Mouse (Mus musculus) olfactory bulb, adult 2 months (tissue): Measurements from ENCODE around the gene Wfdc1. TPM values are rescaled to one million over a fixed set of nuclear protein-coding genes. Genes with fewer than 3 reads are reported as not detected.

Source experiments
- H3K27ac ChIP-seq: fragments of 200-500 bp; 2 replicates; pipeline ENCODE4 v1.5.1; 2012; ENCODE audit warnings: low read depth, low read length; ENCODE audit not compliant: insufficient read depth
- H3K4me1 ChIP-seq: fragments of 200-500 bp; 2 replicates; pipeline ENCODE4 v1.6.1; 2012; ENCODE audit warnings: low read length; ENCODE audit not compliant: control insufficient read depth, insufficient read depth
- H3K4me3 ChIP-seq: fragments of 200-500 bp; 2 replicates; pipeline ENCODE4 v1.5.1; 2012; ENCODE audit warnings: mild to moderate bottlenecking, low read depth, low read length, moderate library complexity; ENCODE audit not compliant: insufficient read depth
- CTCF ChIP-seq: fragments of 200-500 bp; IDR thresholded peaks from 2 replicates; pipeline ENCODE4 v1.5.1; 2012; ENCODE audit warnings: low read depth, mild to moderate bottlenecking, low read length, moderate library complexity; ENCODE audit not compliant: insufficient read depth
- POLR2A ChIP-seq: fragments of 200-500 bp; IDR thresholded peaks from 2 replicates; pipeline ENCODE4 v1.6.1; 2012; ENCODE audit warnings: mild to moderate bottlenecking, low read depth, low read length, moderate library complexity; ENCODE audit not compliant: insufficient read depth
- WGBS: fragments of 180-500 bp; shearing (Covaris S2); methylation state at CpG from one replicate; pipeline ENCODE4 v1.1.7; 2018; 5-methylcytosine and 5-hydroxymethylcytosine counted together
- polyA plus RNA-seq: library from polyadenylated mRNA; stranded (reverse); fragments of >200 nt; gene quantifications from 2 replicates; pipeline ENCODE4 v1.2.4, GENCODE M21; 2012; ENCODE audit warnings: low replicate concordance; ENCODE audit not compliant: missing spikeins, insufficient read depth, insufficient read length

The Wfdc1 gene
- polyA plus RNA-seq, 1 experiment = not detected

DNA sequence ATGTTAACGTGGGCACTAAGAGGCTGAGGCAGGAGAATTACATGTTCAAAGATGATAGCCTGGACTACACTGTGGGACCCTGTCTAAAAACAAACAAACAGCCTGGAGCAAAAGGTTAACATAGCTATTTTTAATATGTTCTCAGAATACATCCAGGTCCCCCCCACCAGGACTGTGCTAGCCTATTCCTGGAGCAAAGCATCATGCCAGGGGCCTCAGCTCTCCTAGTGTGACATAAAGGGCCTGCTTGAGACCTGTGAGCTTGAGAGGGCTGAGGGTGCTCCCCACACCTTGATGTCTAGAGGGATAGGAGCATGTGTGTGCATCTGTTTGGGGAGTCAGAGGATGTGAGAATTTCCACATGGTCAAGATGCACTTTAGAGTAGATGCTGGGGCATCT, 42.4 kb upstream of the Wfdc1 start:
- WGBS = 81% methylated on average over 1 of the region's 1 CpGs
- no peaks in the 10 kb centered on the region for H3K4me1 ChIP-seq
- H3K4me3 ChIP-seq = no peak overlapping the region
- no peak for TF ChIP-seq POLR2A
- TF ChIP-seq CTCF = no peak
- H3K27ac ChIP-seq = no peak overlapping the region

DNA sequence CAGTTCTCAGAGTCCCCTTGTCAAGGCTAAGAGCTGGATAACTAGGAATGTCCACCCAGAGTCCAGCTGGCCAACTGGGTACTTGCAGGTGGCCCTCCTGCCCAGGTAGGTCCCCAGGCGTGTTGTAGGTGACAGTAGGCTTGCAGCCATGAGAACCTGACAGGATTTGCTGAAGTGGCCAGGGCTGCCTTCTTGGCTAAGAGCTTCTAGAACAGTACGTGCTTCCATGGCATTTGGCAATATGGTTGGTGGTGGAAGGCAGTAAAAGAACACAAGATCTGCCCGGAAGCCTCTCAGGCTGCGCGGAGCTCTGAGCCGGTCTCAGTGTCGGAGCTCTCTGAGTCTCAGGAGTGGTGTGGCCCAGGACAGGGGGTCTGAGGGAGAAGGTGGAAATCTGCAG, 41.2 kb upstream of the Wfdc1 start:
- Histone ChIP-seq H3K4me1 (no peaks in the 10 kb centered on the region), H3K27ac (no peak overlapping the region), H3K4me3 (no peak overlapping the region)
- TF ChIP-seq POLR2A (no peak), CTCF (no peak)
- WGBS = 88% methylated on average over 7 of the region's 7 CpGs

DNA sequence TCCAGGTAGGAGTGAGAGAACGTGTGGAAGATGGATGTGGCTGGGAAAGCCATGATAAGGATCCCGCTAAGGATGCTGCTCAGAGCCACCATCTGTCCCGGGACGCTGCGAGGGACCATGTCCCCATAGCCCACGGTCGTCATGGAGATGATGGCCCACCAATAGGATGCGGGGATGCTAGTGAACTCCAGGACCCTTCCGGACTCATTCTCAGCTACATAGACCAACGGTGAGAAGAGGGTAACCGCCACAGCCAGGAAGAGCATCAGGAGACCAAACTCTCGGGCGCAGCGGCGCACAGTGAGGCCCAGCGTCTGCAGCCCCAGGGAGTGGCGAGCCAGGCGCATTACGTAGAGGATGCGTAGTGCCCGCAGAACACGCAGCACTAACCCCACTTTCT, 40.4 kb upstream of the Wfdc1 start:
- TF ChIP-seq CTCF (no peak), POLR2A (no peak)
- no peak overlapping the region for H3K27ac ChIP-seq
- WGBS = 89% methylated on average over 22 of the region's 22 CpGs
- no peak overlapping the region for H3K4me3 ChIP-seq
- no peaks in the 10 kb centered on the region for H3K4me1 ChIP-seq

DNA sequence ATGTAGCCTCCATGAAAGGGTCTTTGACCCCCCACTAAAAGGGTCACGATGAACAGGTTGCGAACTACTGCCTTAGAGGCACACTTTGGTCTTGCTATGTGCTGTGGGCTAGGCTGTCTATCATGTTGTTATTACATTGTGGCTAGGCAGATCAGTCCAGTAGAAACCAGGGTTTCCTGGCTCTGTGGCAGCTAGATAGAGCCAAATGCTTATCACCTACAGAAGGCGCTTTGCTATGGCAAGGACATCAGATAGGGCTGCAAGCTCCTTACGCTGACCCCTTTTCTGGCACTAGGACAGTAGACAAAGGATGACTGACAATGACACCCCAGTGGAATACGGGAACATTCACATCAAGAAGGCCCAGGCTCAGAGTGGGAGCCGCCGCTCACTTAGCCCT, 39.0 kb upstream of the Wfdc1 start:
- TF ChIP-seq CTCF (no peak), POLR2A (no peak)
- WGBS = 92% methylated on average over 7 of the region's 7 CpGs
- Histone ChIP-seq H3K27ac (no peak overlapping the region), H3K4me3 (no peak overlapping the region), H3K4me1 (no peaks in the 10 kb centered on the region)

DNA sequence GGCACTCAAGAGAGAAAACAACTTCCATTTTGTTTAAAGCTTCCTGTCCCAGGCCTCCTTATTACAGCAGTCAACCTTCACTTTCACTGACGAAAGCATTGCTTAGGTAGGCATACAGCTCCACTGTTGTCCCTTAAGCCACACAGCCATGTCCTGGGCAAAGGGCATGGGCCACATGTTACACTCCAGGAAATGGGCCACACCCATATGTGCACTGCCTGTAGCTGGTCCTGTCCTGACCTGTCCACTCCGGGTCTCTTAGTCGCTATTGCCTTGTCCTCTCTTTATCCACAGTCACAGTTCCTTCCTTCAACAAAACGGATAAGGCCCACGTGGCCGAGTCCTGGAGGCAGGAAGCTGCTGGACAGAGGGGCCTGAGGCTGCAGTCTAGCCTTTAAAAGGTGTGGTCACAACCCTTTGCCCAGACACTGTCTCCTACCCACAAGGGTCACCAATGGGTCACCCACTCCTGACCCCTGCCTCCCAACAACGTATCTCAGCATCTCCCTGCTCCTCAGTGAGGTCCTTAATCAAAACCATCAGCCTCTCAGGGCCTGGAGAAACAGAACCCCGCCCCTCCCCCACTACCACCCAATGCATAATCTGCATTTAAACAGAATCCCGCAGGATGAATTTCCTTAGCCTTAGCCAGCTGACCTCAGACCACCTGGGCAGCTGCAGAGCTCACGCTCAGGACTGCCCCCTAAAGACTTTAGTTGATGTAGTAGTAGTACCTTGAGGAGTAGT, 38.4 kb upstream of the Wfdc1 start:
- 62% methylated on average over 10 of the region's 10 CpGs for WGBS
- H3K4me1 ChIP-seq = no peaks in the 10 kb centered on the region
- no peak overlapping the region for H3K4me3 ChIP-seq
- TF ChIP-seq CTCF = no peak
- TF ChIP-seq POLR2A = no peak
- no peak overlapping the region for H3K27ac ChIP-seq

DNA sequence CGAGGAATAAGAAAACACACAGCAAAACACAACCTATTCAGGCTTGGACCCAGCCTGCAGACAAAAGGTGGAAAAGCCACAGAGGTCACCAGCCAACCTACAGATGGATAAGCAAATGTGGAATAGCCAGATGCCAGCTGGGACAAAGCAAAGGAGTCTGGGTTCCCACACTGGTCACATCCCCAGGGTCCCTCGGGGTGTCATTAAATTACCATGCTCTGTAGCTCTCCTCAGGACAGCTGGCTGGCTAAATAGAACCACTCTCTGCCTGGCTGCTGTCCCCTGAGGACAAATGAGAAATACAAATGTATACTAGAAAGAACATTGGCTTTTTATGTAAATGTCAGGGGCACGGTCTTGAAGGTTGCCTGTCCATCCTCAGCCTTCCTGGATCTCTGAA, 35.3 kb upstream of the Wfdc1 start:
- TF ChIP-seq CTCF (no peak), POLR2A (no peak)
- Histone ChIP-seq H3K4me1 (peaks cover 6% of the 10 kb centered on the region), H3K27ac (no peak overlapping the region), H3K4me3 (no peak overlapping the region)
- WGBS = 54% methylated on average over 3 of the region's 3 CpGs

DNA sequence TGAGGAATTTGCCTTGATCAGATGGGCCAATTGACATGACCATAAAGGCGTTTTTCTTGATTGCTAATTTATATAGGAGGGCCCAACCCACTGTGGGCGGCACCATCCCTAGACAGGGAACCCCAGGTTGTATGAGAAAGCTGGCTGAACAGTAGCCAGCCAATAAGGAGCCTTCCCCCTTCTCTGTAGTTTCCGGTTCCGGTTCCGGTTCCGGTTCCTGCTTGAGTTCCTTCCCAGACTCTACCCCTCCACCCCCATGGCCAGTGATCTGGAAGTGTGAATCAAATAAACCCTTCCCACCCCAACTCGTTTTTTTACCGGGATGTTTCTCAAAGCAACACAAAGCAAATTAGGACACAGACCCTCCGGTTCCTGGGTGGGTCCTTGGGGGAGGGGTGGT, 33.9 kb upstream of the Wfdc1 start:
- Histone ChIP-seq H3K4me1 (peaks cover 10% of the 10 kb centered on the region), H3K27ac (no peak overlapping the region), H3K4me3 (no peak overlapping the region)
- TF ChIP-seq POLR2A (no peak), CTCF (no peak)
- 88% methylated on average over 9 of the region's 9 CpGs for WGBS

DNA sequence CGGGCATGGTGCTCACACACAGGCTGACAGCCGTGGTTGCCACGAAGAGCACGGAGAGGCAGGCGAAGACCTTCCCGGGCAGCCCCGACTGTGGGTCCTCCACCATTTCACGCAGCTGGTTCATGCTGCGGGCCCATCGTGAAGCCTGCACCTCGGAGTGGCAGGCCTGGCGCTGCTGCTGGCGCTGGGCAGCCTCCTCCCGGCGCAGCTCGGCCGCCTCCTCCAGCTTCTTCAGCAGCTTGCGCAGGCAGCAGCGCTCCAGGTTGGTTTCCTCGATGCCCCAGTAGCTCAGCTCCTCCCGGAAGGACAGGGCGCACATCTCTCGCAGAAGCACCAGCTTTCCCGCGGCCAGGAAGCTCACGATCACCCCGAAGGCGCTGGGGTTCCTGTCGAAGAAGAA, 33.3 kb upstream of the Wfdc1 start:
- TF ChIP-seq POLR2A (no peak), CTCF (no peak)
- Histone ChIP-seq H3K4me1 (peaks cover 10% of the 10 kb centered on the region), H3K27ac (no peak overlapping the region), H3K4me3 (no peak overlapping the region)
- 56% methylated on average over 29 of the region's 29 CpGs for WGBS

DNA sequence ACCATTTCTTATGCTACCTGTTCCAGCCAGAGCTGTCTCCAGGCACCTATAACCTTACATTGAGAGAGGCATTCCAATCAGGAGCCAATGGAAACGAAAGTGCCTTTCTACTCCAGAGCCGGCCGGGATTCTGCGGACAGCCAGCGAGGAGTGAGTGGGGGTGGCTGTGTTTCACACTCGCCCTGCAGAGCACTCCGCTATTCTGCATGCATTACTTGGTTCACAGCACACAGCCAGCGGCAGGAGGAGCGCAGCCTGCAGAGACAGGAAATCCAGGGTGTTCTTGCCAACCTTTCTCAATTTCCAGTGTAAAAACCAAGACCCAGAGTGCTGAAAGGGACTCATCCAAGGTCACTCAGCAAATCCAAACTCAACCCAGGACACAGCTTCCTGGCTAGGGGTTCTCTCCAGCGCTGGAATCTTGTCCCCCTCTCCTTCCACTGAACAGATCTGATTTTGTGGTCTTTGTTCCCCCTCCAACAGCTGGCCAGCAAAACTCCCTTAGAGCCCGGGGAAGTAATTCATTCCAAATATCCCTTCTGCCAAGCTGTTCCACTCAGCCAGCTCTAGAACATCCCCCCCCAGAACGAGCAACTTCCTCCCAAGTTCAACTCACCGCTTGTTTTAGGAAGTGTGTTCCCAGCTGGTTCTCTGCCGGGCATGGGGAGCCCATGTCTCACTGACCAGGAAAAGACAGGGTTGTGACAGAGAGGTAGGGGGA, 31.4 kb upstream of the Wfdc1 start:
- Histone ChIP-seq H3K4me1 (peaks cover 10% of the 10 kb centered on the region), H3K27ac (no peak overlapping the region)
- WGBS = 28% methylated on average over 14 of the region's 14 CpGs

More for the DNA sequence above, 31.4 kb upstream of the Wfdc1 start:
- TF ChIP-seq CTCF = no peak
- TF ChIP-seq POLR2A = no peak
- H3K4me3 ChIP-seq = no peak overlapping the region
